26 mouse cellular contexts compared by ENCODE assay signal in genomic region chr6:136954192-136954591, GRCm38 (mm10). TPM values are rescaled to one million over a fixed set of nuclear protein-coding genes. Genes with fewer than 3 reads are reported as not detected.
A peak's percentile ranks its signal among the peaks of the same experiment; 100 is the strongest.
DNase-seq lines count a peak whose midpoint lies in the region; ATAC-seq and TF ChIP-seq lines count a peak whose summit lies in the region.
"Had no signal": no experiment of that assay in that cellular context is flagged by ENCODE, and none has a peak within 500 bp of the region (broad histone marks: within the 10 kb centered on the region; RNA-seq: fewer than 3 reads in every experiment).

No protein-coding gene starts in this region.

- no peaks in the 10 kb centered on the region for H3K27me3 ChIP-seq in G1E (ENCODE audit: insufficient read depth, low read length)
- H3K27me3 ChIP-seq: CH12.LX, Patski had no signal

- no peaks in the 10 kb centered on the region for H3K36me3 ChIP-seq in G1E (replicated peaks)

- H3K4me1 ChIP-seq in G1E (ENCODE audit: insufficient read depth, low read depth, low read length), result peaks cover 30% of the 10 kb centered on the region

- no peak for TF ChIP-seq CTCF in G1E (IDR thresholded peaks at IDR 0.05; ENCODE audit: low read depth, low read length)

- no peaks in the 10 kb centered on the region for H3K9me3 ChIP-seq in G1E (replicated peaks)

- peak; percentile 62 for ATAC-seq in G1E (ENCODE audit: extremely low read depth, insufficient number of reproducible peaks, low FRiP score, poor library complexity, severe bottlenecking)
- ATAC-seq in megakaryocyte progenitor cell, adult 5-6 weeks (replicated peaks; ENCODE audit: poor library complexity), result 0 out of 2 replicates have a peak, but pooled peaks have one; percentile 12
- ATAC-seq: activated CD4-positive, CD25-positive, alpha-beta regulatory T cell, adult 4 months; CD4-positive, CD25-positive, alpha-beta regulatory T cell, adult 4 months; Patski had no signal

- H3K4me3 ChIP-seq in G1E (ENCODE audit: low read depth, low read length), result no peak overlapping the region

- DNase-seq in heart, adult 11 months, result peak; percentile 74
- DNase-seq in heart, adult 18-20 months, result no peak
- peak; percentile 34 for DNase-seq in retina, postnatal 1 day
- no peak for DNase-seq in retina, embryonic 14.5 days (ENCODE audit: low spot score)
- DNase-seq in G1E (ENCODE audit: low spot score), result no peak
- DNase-seq in lung, postnatal 10 days, result no peak
- no peak for DNase-seq in adrenal gland, postnatal 36 days
- DNase-seq: adrenal gland, adult 2 months; adrenal gland, adult 8-10 months; adrenal gland, postnatal 10 days; adrenal gland, postnatal 14 days; adrenal gland, postnatal 25 days; B cell, adult 2 months; cerebellum, adult 11 months; cerebellum, adult 11-12 months; cerebellum, adult 18-20 months; cerebellum, adult 2 months had no signal

RNA-seq across cellular contexts. Expression of gene Arhgdib, which starts 12.5 kb away (rescaled TPM):
- 10 to 100 TPM; 22.8 to 39.0 TPM for total RNA-seq in heart, adult 18-20 months (2021)
- total RNA-seq in G1E (2014; fragmentation: Nextera tagmentation) (1,122 and 1,191 TPM in 2 replicates), G1E (2017) (613 and 661 TPM in 2 replicates)
- 119 and 124 TPM in 2 replicates for polyA plus RNA-seq in G1E (2012)
- total RNA-seq in megakaryocyte progenitor cell, adult 5-6 weeks (2015), result 2,686 and 2,904 TPM in 2 replicates
- 1,309 and 1,334 TPM in 2 replicates for total RNA-seq in megakaryocyte progenitor cell, adult 5-6 weeks (2017)
- 10 to 100 TPM; 20.4 to 24.2 TPM for total RNA-seq in adrenal gland, postnatal 36 days (2021)

RNA-seq across cellular contexts. Expression of gene Pde6h, which starts 30.6 kb away (rescaled TPM):
- total RNA-seq in heart, adult 18-20 months (2021), result not detected
- total RNA-seq in G1E (2014; fragmentation: Nextera tagmentation) (not detected in 2 replicates), G1E (2017) (0.05 and 0.06 TPM in 2 replicates)
- not detected in 2 replicates for polyA plus RNA-seq in G1E (2012)
- total RNA-seq in megakaryocyte progenitor cell, adult 5-6 weeks (2015), result 0.05 TPM in 1 of 2 replicates, not detected in the other
- 0.03 and 0.08 TPM in 2 replicates for total RNA-seq in megakaryocyte progenitor cell, adult 5-6 weeks (2017)
- total RNA-seq in adrenal gland, postnatal 36 days (2021), result not detected
- total RNA-seq: adrenal gland, adult 18-20 months; adrenal gland, postnatal 4 days; MEL had no signal
- polyA plus RNA-seq: adrenal gland, adult 2 months had no signal

RNA-seq across cellular contexts. Expression of gene Erp27, which starts 32.2 kb away (rescaled TPM):
- total RNA-seq in heart, adult 18-20 months (2021), result not detected
- total RNA-seq in G1E (2014; fragmentation: Nextera tagmentation) (0.34 TPM in 1 of 2 replicates, not detected in the other), G1E (2017) (0.76 and 0.87 TPM in 2 replicates)
- not detected in 2 replicates for polyA plus RNA-seq in G1E (2012)
- total RNA-seq in megakaryocyte progenitor cell, adult 5-6 weeks (2015), result 1.0 and 4.4 TPM in 2 replicates
- total RNA-seq in megakaryocyte progenitor cell, adult 5-6 weeks (2017), result 0.25 and 0.91 TPM in 2 replicates
- under 1 TPM in 1 of 2 experiments, not detected in 1; 0.26 TPM for total RNA-seq in adrenal gland, postnatal 36 days (2021)
- total RNA-seq: adrenal gland, adult 18-20 months; adrenal gland, adult 2 months; adrenal gland, postnatal 14 days; adrenal gland, postnatal 25 days; ES-E14; MEL had no signal
- polyA plus RNA-seq: adrenal gland, adult 2 months had no signal

Comparison
In these comparisons a context has a peak if more than half of its experiments do, and no peak if none do; other contexts are left out.
1. DNase-seq: peak in heart, adult 11 months (single experiment) and retina, postnatal 1 day (single experiment); none in heart, adult 18-20 months (0 of 2), retina, embryonic 14.5 days (single experiment), G1E (single experiment), lung, postnatal 10 days (single experiment) and adrenal gland, postnatal 36 days (0 of 2).
2. RNA of gene Arhgdib, which starts 12.5 kb away (total RNA-seq): 1,309 to 2,904 TPM in megakaryocyte progenitor cell, adult 5-6 weeks and 613 to 1,191 TPM in G1E; 22.8 to 39.0 TPM in heart, adult 18-20 months and 20.4 to 24.2 TPM in adrenal gland, postnatal 36 days; every median in the first group is over 10 times any median in the second.